Mouse (Mus musculus): ENCODE measurements at regions not wholly inside any gene's neighbourhood (a gene's known extent, or its start where the extent isn't known, plus 50 kb on each side); places are given as distances from the start of the nearest gene placed in this dataset.

- TF ChIP-seq CTCF (IDR thresholded peaks at IDR 0.05; ENCODE audit: borderline replicate concordance, extremely low read depth, insufficient read depth, insufficient read length), result no peak
- no peak for TF ChIP-seq POLR2A (IDR thresholded peaks at IDR 0.05; ENCODE audit: borderline replicate concordance, extremely low read depth, insufficient read depth, insufficient read length, poor library complexity, severe bottlenecking)
- no peak for DNase-seq (ENCODE audit: low read depth)
Observed at GRCm38 (mm10) chr19:20310653-20311052, 80.1 kb downstream of the Anxa1 start.

DNA sequence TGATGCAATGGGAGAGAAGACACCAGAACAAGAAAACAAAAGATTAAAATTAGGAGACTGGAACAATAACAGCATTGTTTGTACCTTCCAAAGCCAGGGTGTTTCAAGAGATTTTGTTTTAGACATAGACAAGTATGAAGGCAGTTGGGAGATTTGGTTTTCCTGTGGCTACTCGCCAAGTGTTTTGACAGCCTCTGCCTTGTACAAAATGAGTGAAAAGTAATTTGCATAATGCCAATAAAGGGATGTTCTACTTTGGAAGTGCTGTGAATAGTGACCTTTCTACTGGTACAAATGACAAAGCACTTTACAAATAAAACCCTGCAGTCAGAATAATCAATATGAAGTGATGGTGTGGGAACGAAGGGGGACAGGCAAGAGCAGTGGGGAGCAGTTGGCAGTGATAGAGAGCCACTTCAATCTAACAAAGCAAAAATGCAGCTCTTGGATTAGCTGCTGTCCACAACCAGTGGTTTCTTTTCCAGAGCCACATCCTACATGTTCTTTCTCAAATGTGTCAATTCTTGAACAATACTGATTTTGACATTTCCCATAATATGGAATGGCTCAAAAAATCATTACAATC, 90.6 kb downstream of the Anxa1 start:
- TF ChIP-seq POLR2A (IDR thresholded peaks at IDR 0.05; ENCODE audit: borderline replicate concordance, extremely low read depth, insufficient read depth, insufficient read length, poor library complexity, severe bottlenecking) (no peak), CTCF (IDR thresholded peaks at IDR 0.05; ENCODE audit: borderline replicate concordance, extremely low read depth, insufficient read depth, insufficient read length) (no peak)
- peak; percentile 78 for DNase-seq (ENCODE audit: low read depth)

GRCm38 (mm10) chr19:20298431-20298830, 92.3 kb downstream of the Anxa1 start:
- no peak for TF ChIP-seq CTCF (IDR thresholded peaks at IDR 0.05; ENCODE audit: borderline replicate concordance, extremely low read depth, insufficient read depth, insufficient read length)
- TF ChIP-seq POLR2A (IDR thresholded peaks at IDR 0.05; ENCODE audit: borderline replicate concordance, extremely low read depth, insufficient read depth, insufficient read length, poor library complexity, severe bottlenecking), result no peak
- DNase-seq (ENCODE audit: low read depth), result no peak

- DNase-seq (ENCODE audit: low read depth), result peak; percentile 31
- TF ChIP-seq CTCF (IDR thresholded peaks at IDR 0.05; ENCODE audit: borderline replicate concordance, extremely low read depth, insufficient read depth, insufficient read length) (no peak), POLR2A (IDR thresholded peaks at IDR 0.05; ENCODE audit: borderline replicate concordance, extremely low read depth, insufficient read depth, insufficient read length, poor library complexity, severe bottlenecking) (no peak)
Observed at GRCm38 (mm10) chr19:20285188-20285587, 105.6 kb downstream of the Anxa1 start.

GRCm38 (mm10) chr19:20283105-20283504, 107.6 kb downstream of the Anxa1 start:
- DNase-seq (ENCODE audit: low read depth), result no peak
- TF ChIP-seq CTCF (IDR thresholded peaks at IDR 0.05; ENCODE audit: borderline replicate concordance, extremely low read depth, insufficient read depth, insufficient read length), result no peak
- TF ChIP-seq POLR2A (IDR thresholded peaks at IDR 0.05; ENCODE audit: borderline replicate concordance, extremely low read depth, insufficient read depth, insufficient read length, poor library complexity, severe bottlenecking), result no peak

DNA sequence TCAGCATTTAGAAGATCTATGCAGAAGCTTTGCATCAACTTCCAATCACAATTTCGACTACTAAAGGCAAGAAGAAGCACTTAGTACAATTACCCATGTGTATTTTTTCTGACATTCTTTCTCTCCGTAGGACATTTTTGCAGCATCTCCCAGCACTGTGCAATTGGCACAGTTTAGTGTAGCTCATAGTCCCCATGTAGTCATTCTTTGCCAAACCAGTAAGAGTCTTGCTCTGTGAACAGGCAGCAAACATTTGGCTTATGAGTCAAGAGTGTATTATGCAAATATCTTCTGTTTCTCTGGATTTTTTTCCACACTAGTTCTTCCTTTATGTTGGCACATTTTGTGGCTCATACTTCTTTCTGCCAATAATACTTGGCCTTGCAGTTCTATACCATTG, 129.2 kb downstream of the Anxa1 start:
- peak; percentile 39 for DNase-seq (ENCODE audit: low read depth)
- TF ChIP-seq CTCF (IDR thresholded peaks at IDR 0.05; ENCODE audit: borderline replicate concordance, extremely low read depth, insufficient read depth, insufficient read length), result no peak
- no peak for TF ChIP-seq POLR2A (IDR thresholded peaks at IDR 0.05; ENCODE audit: borderline replicate concordance, extremely low read depth, insufficient read depth, insufficient read length, poor library complexity, severe bottlenecking)

DNA sequence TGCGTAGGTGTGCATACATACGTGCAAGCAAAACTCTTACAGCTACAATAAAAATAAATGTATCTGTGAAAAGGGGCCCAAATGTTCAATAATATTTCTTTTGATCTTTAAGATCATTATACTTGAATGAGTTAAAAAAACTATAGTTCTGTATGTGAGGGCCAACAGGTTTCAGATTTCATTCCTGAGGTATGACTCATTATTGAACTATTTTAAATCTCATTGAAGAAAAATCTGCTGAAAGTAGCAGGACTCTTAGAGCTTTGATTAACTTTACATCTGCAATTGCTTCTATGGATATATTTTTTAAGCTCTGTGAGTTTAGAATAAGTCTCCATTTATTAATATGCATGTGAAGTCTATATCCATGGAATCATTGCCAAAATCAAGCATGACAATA, 138.6 kb downstream of the Anxa1 start:
- TF ChIP-seq POLR2A (IDR thresholded peaks at IDR 0.05; ENCODE audit: borderline replicate concordance, extremely low read depth, insufficient read depth, insufficient read length, poor library complexity, severe bottlenecking) (no peak), CTCF (IDR thresholded peaks at IDR 0.05; ENCODE audit: borderline replicate concordance, extremely low read depth, insufficient read depth, insufficient read length) (no peak)
- DNase-seq (ENCODE audit: low read depth), result no peak

GRCm38 (mm10) chr19:20243817-20244216, 146.9 kb downstream of the Anxa1 start:
- TF ChIP-seq POLR2A (IDR thresholded peaks at IDR 0.05; ENCODE audit: borderline replicate concordance, extremely low read depth, insufficient read depth, insufficient read length, poor library complexity, severe bottlenecking), result no peak
- TF ChIP-seq CTCF (IDR thresholded peaks at IDR 0.05; ENCODE audit: borderline replicate concordance, extremely low read depth, insufficient read depth, insufficient read length), result no peak
- DNase-seq (ENCODE audit: low read depth), result peak; percentile 51

GRCm38 (mm10) chr19:20241266-20241665, 149.5 kb downstream of the Anxa1 start:
- TF ChIP-seq POLR2A (IDR thresholded peaks at IDR 0.05; ENCODE audit: borderline replicate concordance, extremely low read depth, insufficient read depth, insufficient read length, poor library complexity, severe bottlenecking) (no peak), CTCF (IDR thresholded peaks at IDR 0.05; ENCODE audit: borderline replicate concordance, extremely low read depth, insufficient read depth, insufficient read length) (no peak)
- peak; percentile 62 for DNase-seq (ENCODE audit: low read depth)

- DNase-seq (ENCODE audit: low read depth), result peak; percentile 59
- TF ChIP-seq POLR2A (IDR thresholded peaks at IDR 0.05; ENCODE audit: borderline replicate concordance, extremely low read depth, insufficient read depth, insufficient read length, poor library complexity, severe bottlenecking) (no peak), CTCF (IDR thresholded peaks at IDR 0.05; ENCODE audit: borderline replicate concordance, extremely low read depth, insufficient read depth, insufficient read length) (no peak)
Observed at GRCm38 (mm10) chr19:20240471-20240870, 150.3 kb downstream of the Anxa1 start.

DNA sequence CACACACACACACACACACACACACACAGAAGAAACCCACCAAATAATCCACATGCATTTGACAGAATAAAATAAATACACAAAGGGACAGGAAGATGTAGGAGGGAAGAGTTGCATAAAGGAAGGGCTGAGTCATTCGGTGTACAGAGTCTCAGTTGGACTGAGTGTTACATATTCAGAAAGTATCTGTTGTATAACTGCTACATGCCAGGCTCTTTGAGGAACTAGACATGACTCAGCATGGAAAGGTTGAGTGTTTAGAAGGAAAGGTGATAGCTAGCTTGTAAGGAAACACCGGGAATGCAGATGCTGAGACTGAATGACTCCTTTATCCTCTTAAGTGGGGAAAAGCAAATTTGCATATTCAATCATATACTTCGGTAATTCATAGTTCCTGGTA, 151.3 kb downstream of the Anxa1 start:
- DNase-seq (ENCODE audit: low read depth), result no peak
- TF ChIP-seq CTCF (IDR thresholded peaks at IDR 0.05; ENCODE audit: borderline replicate concordance, extremely low read depth, insufficient read depth, insufficient read length), result no peak
- no peak for TF ChIP-seq POLR2A (IDR thresholded peaks at IDR 0.05; ENCODE audit: borderline replicate concordance, extremely low read depth, insufficient read depth, insufficient read length, poor library complexity, severe bottlenecking)

DNA sequence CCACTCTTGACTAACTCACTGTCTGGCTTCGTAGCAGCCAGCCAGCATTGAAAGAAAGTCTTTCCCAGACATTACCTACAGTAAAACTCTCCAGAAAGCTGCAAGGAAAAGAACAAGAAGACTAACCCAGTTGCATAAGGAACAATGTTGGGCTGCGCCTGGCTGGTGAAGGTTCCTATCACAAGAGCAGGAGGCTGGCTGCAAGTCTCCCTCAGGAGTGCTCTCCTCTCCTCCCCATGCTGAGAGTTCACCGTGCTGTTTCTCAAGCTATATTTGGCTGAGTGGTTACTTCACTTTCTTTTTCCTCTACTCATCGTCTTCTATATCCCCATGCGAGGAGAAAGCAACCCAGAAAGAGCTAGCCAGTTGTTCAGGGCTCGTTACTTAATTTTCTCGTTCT, 164.0 kb downstream of the Anxa1 start:
- TF ChIP-seq POLR2A (IDR thresholded peaks at IDR 0.05; ENCODE audit: borderline replicate concordance, extremely low read depth, insufficient read depth, insufficient read length, poor library complexity, severe bottlenecking) (no peak), CTCF (IDR thresholded peaks at IDR 0.05; ENCODE audit: borderline replicate concordance, extremely low read depth, insufficient read depth, insufficient read length) (no peak)
- no peak for DNase-seq (ENCODE audit: low read depth)

Measured in brain, embryonic 14.5 days (tissue).